Mouse (Mus musculus): ENCODE measurements around the gene Vwa8.

DNA sequence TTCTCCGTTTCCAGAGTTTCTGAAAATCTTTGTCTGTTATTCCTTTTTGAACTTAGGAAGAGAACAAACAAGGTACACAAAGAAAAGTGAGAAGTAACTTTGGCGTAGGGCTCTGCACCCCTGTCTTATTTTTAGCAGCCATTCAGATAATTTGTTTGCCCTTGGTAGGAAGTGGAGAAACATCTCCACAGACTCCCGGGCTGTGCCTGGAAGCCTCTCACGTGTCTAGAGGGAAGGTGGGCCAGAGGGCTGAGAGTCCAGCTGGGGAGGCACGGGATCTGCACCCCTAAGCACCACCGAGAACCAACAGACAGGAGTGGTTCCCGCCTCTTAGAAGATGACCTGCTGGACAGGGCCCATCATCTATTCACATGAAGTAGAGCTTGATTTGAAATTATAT, 302.9 kb downstream of the Vwa8 start:
- TF ChIP-seq CTCF (IDR thresholded peaks at IDR 0.05; ENCODE audit: borderline replicate concordance, extremely low read depth, insufficient read depth, insufficient read length), result no peak
- no peak for TF ChIP-seq POLR2A (IDR thresholded peaks at IDR 0.05; ENCODE audit: borderline replicate concordance, extremely low read depth, insufficient read depth, insufficient read length, poor library complexity, severe bottlenecking)

Data from brain, embryonic 14.5 days (tissue).